Mouse (Mus musculus) monocyte, adult 5-6 weeks (primary cell): ENCODE measurements around the gene Gpr182. TPM values are rescaled to one million over a fixed set of nuclear protein-coding genes. Genes with fewer than 3 reads are reported as not detected.
"Not testable (repeated sequence)": the region's sequence is repeated elsewhere in the genome, so short reads cannot be mapped to it uniquely, and the experiment has no call there.

Experiments
- ATAC-seq: fragments of 153-309, 156-312 bp; replicated peaks from 2 replicates; pipeline ENCODE4 v1.8.0; 2017; ENCODE audit warnings: mild to moderate bottlenecking; ENCODE audit not compliant: low TSS enrichment, insufficient number of reproducible peaks, severe bottlenecking, poor library complexity, low FRiP score
- total RNA-seq: library from RNA; stranded (forward); fragments of 200-1000, 200-491, 200-594 nt; gene quantifications from 3 replicates; pipeline ENCODE4 v1.2.3, GENCODE M21; 2017

Gene Gpr182
- not detected in 3 replicates for total RNA-seq

- no peak for ATAC-seq
Measured at GRCm38 (mm10) chr10:127751548-127751947, at the start of gene Gpr182. Gene Gpr182 (minus strand): TSS chr10:127751732.

GRCm38 (mm10) chr10:127800891-127801290, 49.4 kb upstream of the Gpr182 start, which contains the start of gene Rdh16:
Gene Rdh16 (plus strand): TSS chr10:127801152.
- no peak for ATAC-seq

- no peak for ATAC-seq
Measured at GRCm38 (mm10) chr10:127799295-127799694, 47.8 kb upstream of the Gpr182 start.

- ATAC-seq = not testable (repeated sequence)
Measured at GRCm38 (mm10) chr10:127785411-127785810, 33.9 kb upstream of the Gpr182 start.

- not testable (repeated sequence) for ATAC-seq
Measured at GRCm38 (mm10) chr10:127782321-127782720, 30.8 kb upstream of the Gpr182 start.

- no peak for ATAC-seq
Measured at GRCm38 (mm10) chr10:127776011-127776410, 24.5 kb upstream of the Gpr182 start, which contains the start of gene Rdh9. Gene Rdh9 (plus strand): TSS chr10:127776386.

GRCm38 (mm10) chr10:127766564-127766963, 15.0 kb upstream of the Gpr182 start:
- no peak for ATAC-seq

GRCm38 (mm10) chr10:127763914-127764680, 12.6 kb upstream of the Gpr182 start:
- no peak for ATAC-seq

GRCm38 (mm10) chr10:127762926-127763325, 11.4 kb upstream of the Gpr182 start:
- ATAC-seq = not testable (repeated sequence)

GRCm38 (mm10) chr10:127759181-127760110, 7.9 kb upstream of the Gpr182 start, which contains the start of the genes Rdh1 and Rdh16f1:
Gene Rdh1 (plus strand): TSS chr10:127759721.
Gene Rdh16f1 (plus strand): TSS chr10:127759787.
- no peak for ATAC-seq

- ATAC-seq = no peak
Measured at GRCm38 (mm10) chr10:127755770-127756468, 4.4 kb upstream of the Gpr182 start.

GRCm38 (mm10) chr10:127755246-127755645, 3.7 kb upstream of the Gpr182 start:
- no peak for ATAC-seq

- no peak for ATAC-seq
Measured at GRCm38 (mm10) chr10:127754566-127755166, 3.1 kb upstream of the Gpr182 start.

GRCm38 (mm10) chr10:127750136-127750777, 1.3 kb downstream of the Gpr182 start:
- ATAC-seq = no peak

GRCm38 (mm10) chr10:127748847-127749612, 2.5 kb downstream of the Gpr182 start:
- no peak for ATAC-seq

- no peak for ATAC-seq
Measured at GRCm38 (mm10) chr10:127747254-127747653, 4.3 kb downstream of the Gpr182 start.

GRCm38 (mm10) chr10:127745886-127746285, 5.6 kb downstream of the Gpr182 start:
- ATAC-seq = no peak
